Mouse (Mus musculus): ENCODE measurements around the gene F9.

GRCm38 (mm10) chrX:60001461-60001860, 2.2 kb downstream of the F9 start:
- no peak for TF ChIP-seq CTCF (IDR thresholded peaks at IDR 0.05; ENCODE audit: insufficient read depth, low read length)
- TF ChIP-seq POLR2A (IDR thresholded peaks at IDR 0.05; ENCODE audit: borderline replicate concordance, extremely low read depth, low read depth, low read length), result no peak
